Mouse (Mus musculus): ENCODE data around the gene Bcl9l.
"Not testable (repeated sequence)": the region's sequence is repeated elsewhere in the genome, so short reads cannot be mapped to it uniquely, and the experiment has no call there.

Gene Bcl9l

DNA sequence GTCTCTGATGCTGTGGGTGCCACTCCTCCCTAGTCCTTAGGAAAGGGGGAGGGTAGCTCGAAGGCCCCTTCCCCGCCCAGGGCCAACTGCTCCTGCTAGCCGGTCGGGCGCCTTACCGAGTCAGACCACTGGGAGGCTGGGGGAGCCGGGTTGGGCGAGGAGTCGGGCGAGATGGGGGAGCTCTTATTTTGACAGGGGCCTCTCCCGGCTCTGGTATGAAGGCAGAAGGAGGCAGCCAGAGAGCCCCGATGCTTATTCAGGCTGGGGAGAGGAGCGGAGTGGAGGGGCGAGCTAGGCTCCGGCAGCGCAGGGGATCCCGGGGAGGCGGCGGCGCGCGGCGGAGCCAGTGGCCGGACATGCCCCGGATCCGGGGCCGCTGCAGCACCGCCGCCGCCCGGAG is at the start of gene Bcl9l:
Gene Bcl9l, plus strand, starts transcription at position 274 of the 400 bp plus-strand sequence.
- peak; percentile 84 to 88 for DNase-seq

DNA sequence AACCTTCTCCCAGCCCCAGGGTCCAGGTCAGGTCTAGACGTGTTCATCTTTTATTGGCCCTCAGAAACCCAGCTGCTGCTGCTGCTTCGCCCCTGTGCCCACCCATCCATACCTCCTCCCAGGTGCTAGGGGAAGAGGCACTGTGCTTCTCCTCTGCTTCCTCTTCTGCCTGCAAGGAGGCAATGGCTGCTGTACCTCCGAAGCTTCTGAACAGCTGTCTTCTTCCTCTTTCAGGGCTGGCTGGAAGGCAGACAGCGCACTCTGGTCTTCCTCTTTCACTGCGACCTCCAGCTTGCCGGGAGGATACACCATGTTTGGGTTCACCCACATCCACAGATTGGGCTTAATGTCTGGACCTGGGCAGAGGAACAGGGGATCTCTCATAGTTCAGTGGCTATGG is 46.9 kb upstream of the Bcl9l start:
- DNase-seq = no peak

DNA sequence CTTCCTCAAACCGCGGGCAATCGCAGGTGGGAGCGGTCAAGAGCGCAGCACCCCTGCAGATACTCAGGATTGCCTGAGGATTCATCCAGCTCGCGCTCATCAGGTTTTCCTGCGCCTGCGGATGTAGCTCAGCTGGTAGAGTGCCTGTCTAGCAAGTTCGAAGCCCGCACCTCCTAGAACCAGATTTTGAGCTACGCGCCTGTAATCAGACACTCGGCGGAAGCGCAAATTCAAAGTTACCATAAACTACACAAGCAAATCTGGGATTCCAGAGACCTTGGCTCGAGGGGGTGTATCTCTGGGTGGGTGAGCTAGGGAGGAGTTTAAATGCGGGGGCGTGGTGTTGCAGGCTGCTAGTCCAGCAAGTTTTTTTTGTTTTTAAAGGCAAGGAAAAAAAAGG is 41.7 kb upstream of the Bcl9l start, which contains the start of gene Foxr1:
Gene Foxr1, minus strand, starts transcription at position 176 of the 400 bp plus-strand sequence.
- DNase-seq = no peak

DNA sequence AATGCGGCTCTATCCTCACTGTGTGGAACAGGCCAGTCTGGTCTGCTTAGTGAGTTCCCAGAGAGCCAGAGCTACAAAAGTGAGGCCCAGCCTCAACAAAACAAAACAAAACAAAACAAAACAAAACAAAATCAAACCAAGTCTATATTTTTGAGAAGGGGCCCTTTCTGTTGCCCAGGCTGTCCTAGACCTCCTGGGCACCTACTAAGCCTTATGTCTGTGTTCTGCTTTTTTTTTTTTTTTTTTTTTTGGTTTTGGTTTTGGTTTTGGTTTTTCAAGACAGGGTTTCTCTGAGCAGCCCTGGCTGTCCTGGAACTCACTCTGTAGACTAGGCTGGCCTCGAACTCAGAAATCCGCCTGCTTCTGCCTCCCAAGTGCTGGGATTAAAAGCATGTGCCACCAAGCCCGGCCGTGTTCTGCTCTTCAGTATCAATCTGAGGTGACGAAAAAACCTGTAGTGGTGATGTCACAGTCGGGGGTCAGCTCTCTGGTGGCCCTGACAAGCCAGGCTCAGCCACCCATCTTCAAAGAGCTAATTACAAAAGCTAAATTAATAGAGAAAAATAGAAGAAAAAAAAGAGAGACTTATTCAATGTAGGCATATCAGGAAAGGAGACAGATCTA is 38.1 kb upstream of the Bcl9l start:
- not testable (repeated sequence) for DNase-seq

DNA sequence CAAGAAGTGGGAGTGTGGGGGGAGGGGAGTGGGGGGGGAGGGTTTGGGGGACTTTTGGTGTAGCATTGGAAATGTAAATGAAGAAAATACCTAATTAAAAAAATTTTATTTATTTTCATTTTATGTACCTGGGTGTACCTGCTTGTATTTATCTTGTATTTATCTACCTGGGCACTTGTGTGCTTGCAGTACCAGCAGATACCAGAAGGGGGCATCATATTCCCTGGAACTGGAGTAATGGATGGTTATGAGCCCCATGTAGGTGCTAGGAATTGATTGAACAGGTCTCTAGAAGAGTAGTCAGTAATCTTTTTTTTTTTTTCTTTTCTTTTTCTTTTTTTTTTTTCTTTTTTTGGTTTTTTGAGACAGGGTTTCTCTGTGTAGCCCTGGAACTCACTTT is 32.2 kb upstream of the Bcl9l start:
- DNase-seq = no peak

DNA sequence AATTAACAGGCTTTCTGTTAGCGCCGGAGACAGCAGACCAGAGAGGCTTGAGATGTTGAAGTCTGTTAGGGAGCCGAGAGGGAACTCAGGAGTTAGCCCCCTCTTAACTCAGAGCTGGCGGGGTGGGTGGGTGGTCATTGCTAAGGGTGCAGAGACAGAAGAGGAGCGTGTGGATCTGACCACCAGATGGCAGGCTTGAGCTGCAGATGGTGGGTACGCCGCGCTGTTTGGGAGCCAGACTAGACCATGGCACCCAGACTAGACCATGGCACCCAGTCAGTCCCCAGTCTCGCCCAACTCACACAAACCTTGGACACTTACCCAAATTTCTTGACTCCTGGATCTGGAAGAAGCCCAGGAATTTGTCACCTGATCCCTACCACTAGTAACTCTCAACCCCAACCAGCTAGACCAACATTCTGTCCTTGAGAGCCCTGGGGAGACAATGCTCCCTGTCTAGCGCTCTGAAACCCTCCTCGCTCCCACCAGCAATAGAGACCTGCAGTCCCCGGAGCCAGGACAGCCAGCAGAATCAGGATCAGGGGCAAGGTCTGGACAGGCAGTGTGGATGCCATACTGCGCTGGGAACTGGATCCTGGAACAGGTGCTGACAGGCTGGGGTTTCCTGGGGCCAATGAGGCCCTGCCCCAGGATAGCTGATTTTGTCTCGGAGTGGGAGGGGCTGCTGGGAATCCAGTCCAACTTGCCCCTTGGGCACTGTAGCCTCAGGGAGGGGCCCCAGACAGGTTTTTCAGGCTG is 28.3 kb upstream of the Bcl9l start:
- DNase-seq = peak; percentile 59 to 67

DNA sequence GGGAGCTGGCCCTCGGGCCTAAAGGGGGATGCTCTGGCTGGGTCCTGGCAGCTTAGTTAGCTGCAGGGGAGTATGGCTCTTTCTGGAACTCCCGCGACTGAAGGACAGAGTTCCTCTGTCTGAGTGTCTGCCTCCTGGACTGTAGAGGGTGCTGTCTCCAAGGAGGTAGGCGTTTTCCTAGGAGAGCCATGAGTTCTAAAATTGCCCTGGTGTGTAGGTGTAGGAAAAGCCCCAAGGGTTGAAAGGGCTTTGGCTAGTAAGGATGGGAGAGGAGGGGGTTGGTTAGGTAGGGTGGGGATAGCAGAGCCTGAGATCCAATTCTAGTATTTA is 27.8 kb upstream of the Bcl9l start, which contains the start of gene Upk2:
Gene Upk2, minus strand, starts transcription at position 86 of the 330 bp plus-strand sequence.
- DNase-seq = no peak

DNA sequence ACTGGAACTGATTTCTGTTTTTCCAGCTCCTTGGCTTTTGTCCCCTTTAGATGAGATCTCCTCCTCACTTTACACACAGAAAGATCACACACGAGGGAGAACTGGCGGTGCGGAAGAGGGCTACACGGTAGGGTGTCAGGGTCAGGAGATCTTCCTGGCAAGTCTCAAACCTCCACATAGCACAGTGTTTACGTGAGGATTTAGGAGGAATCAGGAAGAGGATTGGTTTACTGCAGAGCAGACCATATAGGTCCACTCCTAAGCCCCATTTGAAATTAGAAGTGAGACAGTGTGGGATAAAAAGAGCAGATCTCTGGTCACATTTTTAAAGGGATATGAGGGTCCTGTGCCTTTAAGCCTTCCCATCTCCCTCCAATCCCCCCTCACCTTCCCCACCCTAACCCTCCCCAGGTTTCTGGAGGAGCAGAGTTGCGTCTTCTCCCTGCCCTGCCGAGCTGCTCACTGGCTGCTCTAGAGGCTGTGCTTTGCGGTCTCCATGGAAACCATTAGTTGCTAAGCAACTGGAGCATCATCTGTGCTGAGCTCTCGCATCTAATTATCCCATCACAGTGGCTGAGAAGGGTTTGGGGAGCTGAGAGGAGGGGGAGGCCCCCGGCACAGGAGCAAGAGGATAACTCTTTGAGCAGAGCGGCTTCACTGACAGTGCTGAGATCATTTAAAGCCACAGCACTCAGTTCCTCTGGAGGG is 25.4 kb upstream of the Bcl9l start:
- DNase-seq = no peak

DNA sequence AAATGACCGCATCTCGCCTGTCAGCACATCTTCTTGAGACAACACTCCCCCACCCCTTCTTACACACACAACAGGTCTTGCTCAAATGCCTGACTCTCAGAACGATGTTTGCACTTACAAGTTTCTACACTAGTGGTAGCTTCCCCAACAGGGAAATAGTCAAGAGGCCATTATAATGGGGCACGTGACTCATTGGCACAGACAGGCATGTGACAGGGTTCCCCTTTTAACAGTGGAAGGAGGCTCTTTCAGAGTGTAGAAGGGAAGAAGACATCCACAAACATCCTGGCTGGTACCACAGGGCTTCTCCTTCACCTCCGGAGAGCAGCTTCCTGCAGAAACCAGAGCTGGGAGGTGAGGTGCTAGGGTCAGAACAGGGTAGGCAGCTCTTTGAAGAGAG is 20.7 kb upstream of the Bcl9l start:
- DNase-seq = no peak

DNA sequence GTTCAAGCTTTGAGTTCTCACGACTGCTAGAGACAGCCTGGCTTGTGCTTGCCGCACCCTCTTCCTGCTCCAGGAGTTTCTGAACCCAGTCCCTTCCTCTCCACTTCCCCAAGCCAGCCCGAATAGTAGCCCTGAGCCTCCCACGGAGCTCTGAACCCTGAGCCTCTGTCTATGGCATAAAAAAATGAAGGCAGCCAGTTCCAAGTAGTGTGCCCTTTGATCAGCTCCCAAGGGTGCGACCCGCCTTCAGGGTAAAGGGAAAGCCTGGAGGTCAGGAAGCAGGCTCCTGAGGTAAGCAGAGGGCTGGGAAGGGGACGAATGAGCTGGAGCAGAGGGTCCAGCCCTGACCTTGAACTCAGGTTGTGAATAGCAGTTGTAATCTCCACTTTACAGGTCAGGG is 14.4 kb upstream of the Bcl9l start:
- DNase-seq = no peak

DNA sequence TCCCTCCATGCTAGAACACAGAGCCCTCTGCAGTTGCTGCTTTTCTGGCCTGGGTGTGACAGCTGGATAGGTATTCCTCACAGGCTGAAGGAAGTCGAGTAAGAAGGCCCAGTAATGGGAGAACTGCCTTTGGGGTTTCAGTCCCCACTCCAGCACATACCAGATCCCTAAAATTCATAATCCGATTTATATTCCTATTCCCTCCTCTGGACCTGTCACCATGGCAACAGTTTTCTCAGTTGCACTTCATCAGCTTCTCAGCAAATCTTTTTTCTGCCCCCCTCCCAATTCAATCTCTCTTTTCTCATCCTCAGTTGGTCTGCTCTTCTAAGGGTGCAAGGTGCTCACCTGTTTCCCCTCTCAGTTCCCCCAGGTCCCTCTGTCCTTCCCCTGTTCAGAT is 13.8 kb upstream of the Bcl9l start:
- no peak for DNase-seq

DNA sequence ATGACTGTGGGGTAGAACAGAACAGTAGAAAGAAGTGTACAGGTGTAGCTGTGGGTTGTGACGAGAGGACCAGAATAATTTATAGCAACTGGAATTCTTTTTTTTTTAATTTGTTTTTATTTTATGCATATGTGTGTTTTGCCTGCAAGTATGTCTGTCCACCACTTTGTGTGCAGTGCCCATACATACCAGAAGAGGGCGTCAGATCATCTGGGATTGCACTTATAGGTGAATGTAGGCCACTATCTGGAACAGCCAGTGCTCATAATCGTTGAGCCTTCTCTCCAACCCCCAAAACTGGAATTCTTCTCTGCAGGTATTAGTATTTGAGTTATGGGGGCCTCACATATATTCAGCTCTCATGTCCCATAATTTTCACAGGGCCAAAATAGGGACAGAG is 9.4 kb upstream of the Bcl9l start:
- no peak for DNase-seq

DNA sequence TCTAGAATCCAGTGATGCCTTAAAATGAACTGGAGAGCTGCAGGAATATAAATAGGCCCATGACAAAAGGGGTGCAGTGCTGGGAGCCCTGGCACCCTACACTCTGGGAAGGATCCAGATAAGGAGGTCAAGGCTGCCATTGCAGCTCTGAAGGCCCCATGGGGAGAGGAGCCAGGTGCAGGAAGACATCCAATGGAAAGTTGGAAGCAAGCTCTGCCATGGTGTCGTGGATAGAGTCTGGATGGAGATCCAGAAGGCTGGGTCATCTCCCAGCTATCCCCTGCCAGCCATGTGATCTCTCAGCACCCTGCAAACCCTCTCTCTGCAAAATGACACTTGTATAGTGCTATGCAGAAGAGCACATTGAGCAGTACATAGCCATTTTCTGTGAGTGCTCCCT is 8.3 kb upstream of the Bcl9l start:
- DNase-seq = no peak

DNA sequence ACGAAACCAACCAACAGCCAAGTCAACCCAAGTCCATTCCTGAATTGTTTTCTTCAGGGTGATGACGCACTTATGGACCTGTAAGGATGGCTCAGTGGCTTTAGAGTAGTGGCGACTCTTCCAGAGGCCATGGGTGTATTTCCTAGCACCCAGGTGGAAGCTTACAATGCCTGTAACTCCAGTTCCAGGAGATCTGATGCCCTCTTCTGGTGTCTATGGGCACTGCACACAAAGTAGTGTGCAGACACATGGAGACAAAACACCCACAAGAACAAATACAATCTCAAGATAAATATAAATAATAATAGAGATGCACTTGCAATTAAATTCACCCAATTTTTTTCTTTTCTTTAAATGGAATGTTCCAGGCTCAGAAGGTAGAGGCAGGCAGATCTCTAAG is 6.7 kb upstream of the Bcl9l start:
- no peak for DNase-seq

DNA sequence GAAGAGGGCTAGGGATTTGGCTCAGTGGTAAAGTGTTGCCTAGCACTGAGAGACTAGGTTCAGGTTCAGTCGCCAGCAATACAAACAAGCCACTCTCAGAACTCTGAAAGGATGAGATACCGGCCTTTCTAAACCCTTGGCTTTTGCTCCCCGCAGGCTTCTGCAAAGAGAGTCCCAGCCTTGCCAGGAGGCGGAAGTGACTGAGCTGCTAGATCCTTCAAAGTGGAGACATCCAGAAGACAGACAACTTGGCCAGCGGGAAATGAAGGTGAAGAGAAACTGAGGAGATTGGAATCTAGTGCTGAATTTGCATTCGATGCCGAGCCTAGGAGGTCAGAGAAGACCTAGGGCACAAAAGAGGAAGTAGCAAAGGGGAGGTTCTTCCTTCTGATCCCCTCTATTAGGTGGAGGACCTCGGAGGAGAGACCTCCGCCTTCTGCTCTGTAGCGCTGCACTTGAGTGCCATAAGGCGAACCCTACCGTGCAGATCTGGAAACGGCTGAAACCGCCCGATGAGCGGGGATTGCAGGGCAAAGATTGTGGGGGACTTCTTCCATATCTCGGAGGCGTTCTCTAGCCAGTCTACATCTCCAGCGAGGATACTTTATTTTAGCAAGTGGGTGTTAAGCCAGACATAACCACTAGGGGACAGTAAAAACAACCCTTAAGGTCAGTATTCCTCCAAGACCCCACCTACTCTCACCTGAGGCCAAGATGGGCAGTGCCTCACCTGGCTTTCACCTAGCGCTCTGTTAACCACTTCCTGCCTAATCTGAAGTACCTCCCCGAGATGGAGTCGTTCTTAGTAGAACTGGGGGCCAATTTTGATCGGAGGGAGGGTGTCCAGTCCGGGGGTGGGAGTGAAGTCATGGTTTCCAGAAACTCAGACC is 5.0 kb upstream of the Bcl9l start:
- DNase-seq = peak in 1 of 2 experiments; percentile 29

DNA sequence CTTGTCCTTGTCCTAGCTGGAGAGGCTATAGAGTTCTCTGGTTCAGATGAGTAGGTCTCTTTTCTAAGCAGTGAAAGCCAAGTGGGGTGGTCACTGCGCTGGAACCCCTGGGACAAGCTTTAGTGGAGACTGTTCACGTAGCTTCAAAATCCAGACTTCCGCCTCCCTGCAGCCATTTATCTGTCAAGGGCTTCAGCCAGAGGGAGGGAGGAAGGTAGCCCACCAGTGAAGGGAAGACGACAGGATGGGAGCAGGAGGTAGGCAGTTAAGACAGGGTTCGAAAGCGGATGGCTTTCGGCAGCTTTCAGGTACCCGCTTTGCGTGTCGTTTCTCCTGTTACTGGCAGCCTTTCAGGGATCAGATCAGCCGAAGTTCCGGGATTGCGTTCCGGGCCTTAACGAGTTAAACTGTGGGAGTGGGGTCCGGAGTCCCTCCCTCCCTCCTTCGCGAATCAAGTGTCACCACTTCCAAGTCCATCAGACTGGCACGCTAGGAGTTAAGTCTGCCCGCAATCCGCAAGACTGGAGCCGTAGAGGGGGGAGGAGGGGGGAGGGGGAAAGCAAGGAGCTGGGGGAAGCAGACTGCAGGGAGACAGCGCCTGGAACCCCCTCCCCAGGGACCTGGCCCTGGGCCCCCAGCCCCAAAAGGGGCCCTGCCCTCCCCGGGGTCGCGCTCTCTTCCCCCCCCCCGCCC is 4.2 kb upstream of the Bcl9l start:
- peak in 1 of 2 experiments; percentile 38 for DNase-seq

DNA sequence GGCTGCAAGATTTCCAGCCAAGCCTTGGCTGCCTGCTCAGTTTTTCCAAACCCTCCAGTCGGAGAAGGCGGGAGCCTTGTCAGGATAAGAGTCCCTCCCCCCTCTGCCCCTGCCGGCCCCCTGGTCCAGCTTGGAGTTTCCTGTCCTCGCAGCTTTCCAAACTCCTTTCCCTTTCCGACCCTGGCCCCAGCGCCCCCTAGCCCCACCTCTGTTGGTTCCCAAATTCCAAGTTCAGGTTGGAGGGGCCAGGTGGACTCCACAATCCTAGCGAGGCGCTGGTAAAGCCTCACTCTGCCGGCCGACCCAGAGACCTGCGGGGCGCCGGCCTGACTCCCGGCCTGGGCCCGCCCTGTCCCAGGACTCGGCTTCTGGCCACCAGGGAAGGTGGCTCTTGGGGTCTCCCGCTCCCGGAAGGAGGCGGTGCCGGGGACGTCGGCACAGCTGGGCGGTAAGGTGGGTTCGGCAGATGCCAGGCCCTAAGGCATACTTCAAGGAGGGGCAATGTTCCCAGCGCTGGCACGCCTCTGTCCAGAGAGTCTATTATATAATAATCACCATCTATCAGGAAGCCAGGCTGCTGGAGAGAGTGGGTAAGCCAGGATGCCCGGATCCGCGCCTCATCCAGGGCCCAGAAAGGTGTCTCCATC is 3.5 kb upstream of the Bcl9l start:
- peak in 1 of 2 experiments; percentile 47 for DNase-seq

DNA sequence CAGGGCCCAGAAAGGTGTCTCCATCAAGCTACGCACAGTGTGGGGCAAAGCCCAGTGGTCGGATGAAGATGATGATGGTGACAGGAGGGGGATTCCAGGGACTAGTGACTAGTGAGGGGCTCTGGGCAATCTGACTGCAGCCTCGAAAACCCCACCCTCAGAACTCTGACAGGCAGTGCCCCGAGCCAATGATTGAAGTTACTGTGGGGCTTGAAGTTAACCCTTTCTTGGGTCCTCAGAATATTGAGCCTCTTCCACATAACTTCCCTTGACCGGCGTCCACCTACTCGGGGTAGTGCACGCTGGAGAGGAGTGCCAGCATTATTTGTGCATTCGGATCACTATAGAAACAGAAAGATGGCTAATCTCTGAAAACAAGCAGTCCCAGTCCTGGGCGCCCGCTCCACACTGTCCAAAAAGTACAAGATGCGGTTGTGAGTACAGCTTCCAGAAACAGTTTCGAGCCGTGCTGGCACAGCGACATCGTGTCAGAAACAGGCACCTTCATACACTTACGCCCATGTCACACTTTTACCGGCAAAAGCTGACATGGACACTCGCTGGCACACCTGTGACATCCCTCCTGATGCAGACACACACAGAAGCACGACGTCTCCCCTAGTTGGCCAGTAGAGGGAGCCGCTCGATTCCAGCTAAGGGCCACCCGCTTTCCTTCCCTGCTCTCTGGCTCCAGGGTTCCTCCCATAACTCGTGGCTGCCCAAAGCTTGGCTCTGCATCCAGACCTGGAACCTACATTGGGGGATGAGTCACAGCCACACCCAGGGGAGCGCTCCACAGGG is 2.8 kb upstream of the Bcl9l start:
- DNase-seq = peak; percentile 65 to 73

DNA sequence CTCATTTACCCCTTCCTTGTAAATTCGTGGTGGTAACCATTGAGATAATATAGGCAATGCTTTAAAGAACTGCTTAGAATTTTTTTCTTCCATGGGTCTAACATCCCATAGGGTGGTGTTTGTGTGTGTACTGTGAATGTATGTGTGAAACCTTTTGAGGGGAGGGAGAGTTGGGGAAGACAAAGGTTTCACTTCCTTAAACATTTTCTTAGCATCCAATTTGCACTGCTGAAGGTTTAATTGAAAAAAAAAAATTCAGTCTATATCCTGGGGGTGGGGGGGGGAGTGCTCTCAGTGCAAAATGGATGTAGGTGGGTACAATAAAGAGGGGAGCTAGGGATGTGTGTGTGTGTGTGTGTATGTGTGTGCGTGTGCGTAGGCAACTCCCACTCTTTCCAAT is 513 bp upstream of the Bcl9l start:
- no peak for DNase-seq

DNA sequence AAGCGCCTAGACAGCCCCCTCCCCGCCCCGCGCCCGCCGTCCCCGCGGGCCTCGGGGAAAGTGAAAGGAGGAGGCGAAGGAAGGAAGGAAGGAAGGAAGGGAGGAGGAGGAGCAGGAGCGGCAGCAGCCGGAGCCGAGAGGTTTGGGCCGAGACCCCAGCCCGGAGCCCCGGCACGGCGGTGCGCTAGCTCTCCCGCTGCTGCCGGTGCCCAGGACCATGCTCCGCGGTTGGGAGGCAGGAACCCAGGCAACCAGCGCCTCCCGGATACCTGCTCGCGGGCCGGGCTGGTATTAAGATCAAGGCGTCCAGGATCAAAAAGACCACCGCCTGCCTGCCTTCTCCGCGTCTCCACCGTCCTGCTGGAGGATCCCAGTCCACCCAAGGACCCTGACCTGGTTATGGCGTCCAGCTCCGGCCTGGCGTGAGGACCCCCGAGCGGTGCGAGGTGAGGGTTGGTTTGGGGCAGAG is 450 bp downstream of the Bcl9l start:
- peak in 1 of 2 experiments; percentile 44 for DNase-seq
